Mouse (Mus musculus): ENCODE results near the gene Nop9. TPM values are rescaled to one million over a fixed set of nuclear protein-coding genes. Genes with fewer than 3 reads are reported as not detected.

Gene Nop9
- polyA plus RNA-seq, 1 experiment, result 9.1 TPM

GRCm38 (mm10) chr14:55793461-55793860 is 48.0 kb downstream of the Nop9 start:
- Histone ChIP-seq H3K4me3 (ENCODE audit: insufficient read depth, low read length) (no peak overlapping the region), H3K27ac (ENCODE audit: insufficient read depth, low read length) (no peak overlapping the region), H3K4me1 (ENCODE audit: control insufficient read depth, insufficient read depth, low read length) (no peaks in the 10 kb centered on the region)
- no peak for TF ChIP-seq POLR2A (IDR thresholded peaks at IDR 0.05; ENCODE audit: extremely low read depth, insufficient read depth, low read length)
- TF ChIP-seq CTCF (IDR thresholded peaks at IDR 0.05; ENCODE audit: extremely low read depth, insufficient read depth, low read length), result no peak

GRCm38 (mm10) chr14:55793946-55794345 is 48.5 kb downstream of the Nop9 start:
- no peak for TF ChIP-seq POLR2A (IDR thresholded peaks at IDR 0.05; ENCODE audit: extremely low read depth, insufficient read depth, low read length)

GRCm38 (mm10) chr14:55795380-55796163 is 50.1 kb downstream of the Nop9 start:
- Histone ChIP-seq H3K4me3 (ENCODE audit: insufficient read depth, low read length) (no peak overlapping the region), H3K27ac (ENCODE audit: insufficient read depth, low read length) (no peak overlapping the region), H3K4me1 (ENCODE audit: control insufficient read depth, insufficient read depth, low read length) (no peaks in the 10 kb centered on the region)
- TF ChIP-seq CTCF (IDR thresholded peaks at IDR 0.05; ENCODE audit: extremely low read depth, insufficient read depth, low read length) (no peak), POLR2A (IDR thresholded peaks at IDR 0.05; ENCODE audit: extremely low read depth, insufficient read depth, low read length) (no peak)

More at GRCm38 (mm10) chr14:55793946-55794345, 48.5 kb downstream of the Nop9 start:
- Histone ChIP-seq H3K4me3 (ENCODE audit: insufficient read depth, low read length) (no peak overlapping the region), H3K4me1 (ENCODE audit: control insufficient read depth, insufficient read depth, low read length) (no peaks in the 10 kb centered on the region), H3K27ac (ENCODE audit: insufficient read depth, low read length) (no peak overlapping the region)

Other genes with a start within 250 kb of the Nop9 start
- 195 and 268 TPM in 2 replicates for gene Cpne6, start 235.2 kb upstream of the Nop9 start, polyA plus RNA-seq (2012; rRNA removed)
- 0.21 and 0.66 TPM in 2 replicates for gene Nrl, start 220.7 kb upstream of the Nop9 start, polyA plus RNA-seq (2012; rRNA removed)
- 27.2 and 35.7 TPM in 2 replicates for gene Pck2, start 205.4 kb upstream of the Nop9 start, polyA plus RNA-seq (2012; rRNA removed)
- gene Dcaf11, start 185.7 kb upstream of the Nop9 start, polyA plus RNA-seq (2012; rRNA removed), result 94.6 and 110 TPM in 2 replicates
- 0.86 and 1.7 TPM in 2 replicates for gene A730061H03Rik, start 185.3 kb upstream of the Nop9 start, polyA plus RNA-seq (2012; rRNA removed)
- not detected in 2 replicates for gene Fitm1, start 170.1 kb upstream of the Nop9 start, polyA plus RNA-seq (2012; rRNA removed)
- gene Psme1, start 167.6 kb upstream of the Nop9 start, polyA plus RNA-seq (2012; rRNA removed), result 50.2 and 61.4 TPM in 2 replicates
- 51.9 and 55.3 TPM in 2 replicates for gene Emc9, start 160.4 kb upstream of the Nop9 start, polyA plus RNA-seq (2012; rRNA removed)
- gene Psme2, start 154.6 kb upstream of the Nop9 start, polyA plus RNA-seq (2012; rRNA removed), result 37.3 and 44.5 TPM in 2 replicates
- gene Rnf31, start 154.0 kb upstream of the Nop9 start, polyA plus RNA-seq (2012; rRNA removed), result 22.5 and 24.7 TPM in 2 replicates
- gene Irf9, start 142.1 kb upstream of the Nop9 start, polyA plus RNA-seq (2012; rRNA removed), result 18.2 and 21.2 TPM in 2 replicates
- gene Rec8, start 127.7 kb upstream of the Nop9 start, polyA plus RNA-seq (2012; rRNA removed), result 5.0 and 5.8 TPM in 2 replicates
- gene Ipo4, start 109.7 kb upstream of the Nop9 start, polyA plus RNA-seq (2012; rRNA removed), result 152 and 165 TPM in 2 replicates
- 6.5 and 6.6 TPM in 2 replicates for gene Gm49378, start 107.8 kb upstream of the Nop9 start, polyA plus RNA-seq (2012; rRNA removed)
- gene Tm9sf1, start 101.9 kb upstream of the Nop9 start, polyA plus RNA-seq (2012; rRNA removed), result 30.8 and 33.7 TPM in 2 replicates
- 0.79 and 1.0 TPM in 2 replicates for gene Tssk4, start 95.5 kb upstream of the Nop9 start, polyA plus RNA-seq (2012; rRNA removed)
- gene Mdp1, start 85.2 kb upstream of the Nop9 start, polyA plus RNA-seq (2012; rRNA removed), result 46.8 and 47.9 TPM in 2 replicates
- gene Gmpr2, start 73.8 kb upstream of the Nop9 start, polyA plus RNA-seq (2012; rRNA removed), result 31.4 and 35.1 TPM in 2 replicates
- 346 and 353 TPM in 2 replicates for gene Nedd8, start 73.6 kb upstream of the Nop9 start, polyA plus RNA-seq (2012; rRNA removed)
- gene Tinf2, start 63.9 kb upstream of the Nop9 start, polyA plus RNA-seq (2012; rRNA removed), result 16.1 and 18.7 TPM in 2 replicates
- 0.04 and 0.08 TPM in 2 replicates for gene Tgm1, start 31.8 kb upstream of the Nop9 start, polyA plus RNA-seq (2012; rRNA removed)
- 64.7 and 67.9 TPM in 2 replicates for gene Rabggta, start 23.4 kb upstream of the Nop9 start, polyA plus RNA-seq (2012; rRNA removed)
- gene Dhrs1, start within 50 bp of the Nop9 start, polyA plus RNA-seq (2012; rRNA removed), result 117 TPM in 2 replicates
- 16.9 and 18.2 TPM in 2 replicates for gene Cideb, start 12.8 kb downstream of the Nop9 start, polyA plus RNA-seq (2012; rRNA removed)
- gene Ltb4r2, start 15.7 kb downstream of the Nop9 start, polyA plus RNA-seq (2012; rRNA removed), result 0.15 and 0.17 TPM in 2 replicates
- gene Ltb4r1, start 20.3 kb downstream of the Nop9 start, polyA plus RNA-seq (2012; rRNA removed), result 0.25 and 0.45 TPM in 2 replicates
- gene Adcy4, start 38.4 kb downstream of the Nop9 start, polyA plus RNA-seq (2012; rRNA removed), result 3.4 and 4.4 TPM in 2 replicates
- gene Ripk3, start 43.2 kb downstream of the Nop9 start, polyA plus RNA-seq (2012; rRNA removed), result 0.66 and 1.0 TPM in 2 replicates
- 1.8 and 2.0 TPM in 2 replicates for gene Nfatc4, start 77.5 kb downstream of the Nop9 start, polyA plus RNA-seq (2012; rRNA removed)
- gene Nynrin, start 108.3 kb downstream of the Nop9 start, polyA plus RNA-seq (2012; rRNA removed), result 2.6 and 2.8 TPM in 2 replicates
- 0.42 and 0.68 TPM in 2 replicates for gene Cbln3, start 138.7 kb downstream of the Nop9 start, polyA plus RNA-seq (2012; rRNA removed)
- gene Khnyn, start 139.3 kb downstream of the Nop9 start, polyA plus RNA-seq (2012; rRNA removed), result 11.4 TPM in 2 replicates
- gene Sdr39u1, start 154.6 kb downstream of the Nop9 start, polyA plus RNA-seq (2012; rRNA removed), result 147 and 150 TPM in 2 replicates
- gene Cma1, start 199.0 kb downstream of the Nop9 start, polyA plus RNA-seq (2012; rRNA removed), result 0.13 and 0.25 TPM in 2 replicates
- not detected in 2 replicates for gene Cma2, start 205.3 kb downstream of the Nop9 start, polyA plus RNA-seq (2012; rRNA removed)

All from cortical plate, adult 2 months (tissue).